Mouse (Mus musculus) kidney, postnatal 36 days (tissue): ENCODE data around the gene Gtsf1l.
"Not testable (repeated sequence)": the region's sequence is repeated elsewhere in the genome, so short reads cannot be mapped to it uniquely, and the experiment has no call there.

Experiments
- DNase-seq, 2 experiments: peaks; one replicate each; pipeline ENCODE4 v3.0.0; 2021 to 2022; ENCODE audit warnings: mixed read lengths in 2 of 2

Gtsf1l gene

DNA sequence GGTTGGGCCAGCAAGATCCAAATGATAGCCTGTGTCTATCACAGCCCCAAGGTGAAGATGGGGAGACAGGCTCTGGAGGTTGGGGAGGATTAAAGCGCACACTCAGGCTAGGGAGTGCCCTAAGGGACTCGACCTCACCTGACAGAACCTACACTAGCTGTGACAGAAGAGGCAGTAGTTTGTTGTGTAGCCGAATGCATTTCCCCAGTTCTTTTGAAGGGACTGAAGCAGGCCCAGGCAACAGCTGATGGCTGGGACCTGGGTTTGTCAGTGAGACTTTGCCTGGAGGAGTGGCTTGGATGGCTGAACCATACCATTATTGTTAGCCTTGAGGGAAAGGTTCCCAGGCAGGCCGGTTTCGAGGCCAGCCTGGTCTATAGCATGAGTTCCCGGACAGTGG lies 2.6 kb downstream of the Gtsf1l start:
- DNase-seq = no peak

DNA sequence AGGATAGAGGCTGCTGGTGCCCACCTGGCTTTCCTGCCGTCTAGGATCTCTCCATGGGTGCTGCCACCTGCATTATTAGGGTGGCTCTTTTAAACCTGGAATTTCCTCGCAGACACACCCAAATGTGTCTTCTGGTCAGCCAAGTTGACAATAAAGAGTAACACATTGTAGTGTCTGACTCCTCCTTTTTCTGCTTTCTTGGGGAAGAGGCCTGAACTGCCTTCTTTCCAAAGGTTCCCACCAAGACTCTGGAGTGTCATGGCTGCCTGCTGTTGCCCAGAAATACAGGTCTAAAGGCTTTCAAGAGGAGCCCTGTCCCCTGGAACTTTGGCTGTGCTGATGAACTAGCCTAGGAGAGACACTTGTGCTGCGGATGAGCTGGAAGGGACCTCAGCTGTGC lies 3.1 kb downstream of the Gtsf1l start:
- no peak for DNase-seq

DNA sequence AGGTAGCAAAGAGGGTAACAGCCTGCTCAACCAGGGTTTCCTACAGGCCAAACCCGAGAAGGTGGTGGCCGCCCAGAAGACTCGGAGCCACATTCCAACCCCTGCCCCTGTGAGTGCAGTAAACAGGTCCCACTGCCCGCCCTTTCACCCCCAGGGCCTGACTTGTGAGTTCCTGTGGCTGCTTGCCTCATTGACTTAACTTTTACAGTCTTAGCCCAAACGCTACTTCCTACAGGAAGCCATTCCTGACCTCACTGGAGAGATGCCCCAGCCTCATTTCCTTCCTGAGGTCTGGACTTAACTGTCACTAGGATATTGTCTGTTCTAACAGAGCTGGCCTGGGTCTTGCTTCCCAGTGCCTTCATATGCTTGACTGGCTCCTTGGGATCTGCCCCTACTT lies 5.1 kb downstream of the Gtsf1l start:
- peak; percentile 58 to 61 for DNase-seq

DNA sequence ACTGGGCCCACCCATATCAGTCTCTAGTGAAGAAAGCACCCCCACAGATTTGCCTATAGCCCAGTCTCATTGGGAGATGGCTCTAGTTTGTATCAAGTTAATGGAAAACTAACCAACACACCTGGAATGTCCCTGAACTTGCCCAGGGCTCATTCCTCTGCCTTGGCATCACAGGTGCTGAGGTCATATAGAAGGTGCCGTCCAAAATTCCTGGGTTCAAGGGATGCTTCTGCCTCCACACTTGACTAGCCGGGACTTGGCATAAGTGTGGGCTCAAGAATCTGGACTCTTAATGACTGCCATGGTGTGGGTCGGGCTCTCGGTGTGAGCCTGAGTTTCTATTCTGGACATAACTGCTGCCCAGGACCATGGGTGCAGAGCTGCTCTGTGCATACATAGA lies 8.6 kb downstream of the Gtsf1l start:
- peak; percentile 29 to 38 for DNase-seq

DNA sequence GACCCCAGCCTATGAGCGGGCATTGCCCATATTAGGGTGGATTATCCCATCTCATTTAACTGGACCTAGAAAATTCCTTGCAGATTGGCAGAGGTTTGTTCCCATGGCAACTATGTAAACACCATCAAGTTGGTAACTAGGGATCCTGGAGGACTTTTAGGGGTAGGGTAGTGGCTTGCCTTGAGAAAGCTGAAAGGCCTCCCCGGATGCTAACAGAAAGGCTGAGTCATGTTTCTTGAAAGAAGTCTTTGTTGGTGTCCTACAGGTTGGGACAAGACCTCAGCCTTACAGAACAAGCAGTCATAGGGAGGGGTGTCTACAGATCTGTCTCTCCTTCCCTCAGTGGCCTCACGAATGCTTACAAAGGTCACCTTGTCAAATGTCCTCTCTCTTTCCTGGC lies 12.4 kb downstream of the Gtsf1l start:
- DNase-seq = no peak

DNA sequence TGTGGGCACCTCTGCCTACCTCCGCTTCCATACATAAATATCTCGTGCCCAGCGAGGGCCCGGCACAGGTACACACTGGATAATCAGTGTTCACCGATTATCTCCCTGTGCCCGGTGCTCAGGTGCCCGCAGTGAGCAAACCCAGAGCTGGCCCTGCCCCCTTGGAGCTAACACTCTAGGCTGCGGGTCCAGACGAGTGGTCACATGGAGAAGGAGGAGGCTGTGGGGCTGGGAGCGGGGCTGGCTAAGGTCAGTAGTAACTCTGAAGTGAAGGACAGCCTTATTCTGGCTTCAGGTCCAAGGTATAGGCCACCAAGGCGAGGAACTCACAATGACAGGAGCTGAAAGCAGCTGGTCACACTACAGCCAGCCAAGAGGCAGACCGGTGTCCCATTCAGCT lies 12.8 kb downstream of the Gtsf1l start:
- no peak for DNase-seq

DNA sequence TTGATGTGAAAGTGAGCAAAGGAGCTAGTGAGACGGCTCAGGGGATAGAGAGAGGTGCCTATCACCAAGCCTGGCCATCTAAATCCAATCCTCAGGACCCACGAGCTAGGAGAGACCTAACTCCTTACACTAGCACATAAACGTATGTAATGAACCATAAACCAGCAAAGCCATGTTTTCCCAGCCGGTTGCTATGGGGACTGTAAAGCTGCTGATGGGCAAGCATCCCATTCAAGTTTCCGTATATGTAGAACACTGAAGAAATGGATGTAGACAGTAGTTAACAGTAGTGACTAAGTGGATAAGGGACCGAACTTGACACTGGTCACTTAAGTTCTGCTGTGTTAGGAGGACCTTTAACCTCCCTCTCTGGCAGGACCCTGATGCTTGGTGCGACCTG lies 13.6 kb downstream of the Gtsf1l start:
- no peak for DNase-seq

DNA sequence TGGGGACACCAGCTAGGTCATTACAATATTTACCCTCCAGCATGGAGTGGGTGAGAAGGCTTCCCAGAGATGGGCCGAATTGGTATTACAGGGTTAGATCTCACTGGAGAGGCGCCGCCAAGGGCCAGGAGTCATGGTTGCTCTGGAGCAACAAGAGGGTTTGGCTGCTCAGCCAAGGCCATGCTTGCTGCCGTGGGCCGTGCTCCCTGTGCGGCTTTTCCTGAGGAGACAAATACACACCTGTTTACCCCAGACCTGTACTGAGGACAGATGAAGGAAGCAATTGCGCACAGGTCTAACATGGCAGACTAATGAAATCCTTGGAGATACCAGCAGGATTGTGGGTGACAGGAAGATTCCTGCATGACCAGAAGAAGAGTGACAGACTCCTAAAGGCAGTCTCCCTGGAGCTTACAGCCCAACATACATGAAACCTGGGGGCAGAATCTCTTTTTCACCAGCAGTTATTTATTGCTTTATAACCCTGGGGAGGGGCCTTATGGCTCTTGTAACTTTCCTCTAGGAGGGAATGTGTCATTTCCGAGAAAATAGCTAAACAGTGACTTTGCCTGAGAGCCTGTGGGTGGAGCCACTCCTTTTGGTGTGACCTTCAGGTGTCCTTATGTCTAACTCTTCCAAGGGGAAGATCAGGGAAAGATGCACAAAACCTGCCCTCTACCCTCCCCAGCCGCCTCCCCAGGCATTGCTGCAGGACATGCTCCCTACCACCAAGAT lies 14.5 kb downstream of the Gtsf1l start:
- DNase-seq = peak in 1 of 2 experiments; percentile 19

DNA sequence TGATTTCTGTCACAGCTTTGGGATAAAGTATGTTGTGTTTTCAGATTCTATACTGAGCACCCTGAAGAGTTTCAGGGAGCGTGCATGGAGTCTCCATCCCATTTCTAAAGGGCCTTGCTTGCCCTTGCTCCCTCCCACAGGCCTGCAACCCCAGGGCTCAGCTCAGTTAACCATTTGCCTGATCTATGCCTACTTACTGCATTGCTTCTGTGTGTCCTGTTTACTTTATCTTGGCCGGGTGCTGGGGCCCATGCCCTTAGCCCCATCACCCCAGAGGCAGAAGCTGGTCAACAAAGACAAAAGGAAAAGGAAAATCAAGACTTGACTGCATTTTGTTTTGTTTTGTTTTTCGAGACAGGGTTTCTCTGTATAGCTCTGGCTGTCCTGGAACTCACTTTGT lies 16.1 kb downstream of the Gtsf1l start:
- peak in 1 of 2 experiments; percentile 16 for DNase-seq

DNA sequence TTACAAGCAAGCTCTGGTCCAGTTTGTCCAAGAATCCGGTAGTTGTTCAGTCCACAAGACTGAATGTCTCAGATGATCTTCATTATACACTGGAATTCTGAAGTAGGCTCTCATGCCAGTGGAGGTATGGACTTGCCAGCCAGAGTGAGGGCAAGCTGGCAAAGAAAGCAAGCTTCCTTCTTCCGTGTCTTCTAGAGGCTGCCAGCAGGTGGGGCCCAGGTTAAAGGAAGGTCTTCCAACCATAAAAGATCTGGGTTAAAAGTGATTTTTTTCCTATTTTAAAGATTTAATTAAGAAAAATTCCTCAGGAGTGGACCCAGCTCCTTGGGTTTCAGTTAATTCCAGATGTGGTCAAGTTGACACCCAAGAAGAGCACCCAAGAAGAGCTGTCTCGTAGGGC lies 17.4 kb downstream of the Gtsf1l start:
- peak in 1 of 2 experiments; percentile 16 for DNase-seq

DNA sequence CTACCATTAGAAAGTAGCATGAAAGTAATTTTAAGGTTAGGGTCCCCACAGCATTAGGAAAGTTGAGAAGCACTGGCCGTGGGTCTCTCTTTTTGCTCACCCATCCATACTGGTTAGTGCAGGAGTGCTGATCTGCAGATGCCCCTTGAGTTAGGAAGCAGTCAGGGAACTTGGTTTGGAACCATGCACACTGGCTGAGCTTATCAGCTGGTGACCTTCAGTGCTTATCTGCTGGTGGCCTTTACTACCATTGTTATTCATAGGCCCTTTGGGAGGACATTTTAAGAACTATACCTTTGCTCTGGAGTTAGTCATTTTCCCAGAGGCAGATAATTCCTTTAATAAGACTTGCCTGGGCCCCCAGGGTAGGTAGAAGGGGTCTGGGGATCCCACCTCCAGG lies 20.4 kb downstream of the Gtsf1l start:
- DNase-seq = no peak

DNA sequence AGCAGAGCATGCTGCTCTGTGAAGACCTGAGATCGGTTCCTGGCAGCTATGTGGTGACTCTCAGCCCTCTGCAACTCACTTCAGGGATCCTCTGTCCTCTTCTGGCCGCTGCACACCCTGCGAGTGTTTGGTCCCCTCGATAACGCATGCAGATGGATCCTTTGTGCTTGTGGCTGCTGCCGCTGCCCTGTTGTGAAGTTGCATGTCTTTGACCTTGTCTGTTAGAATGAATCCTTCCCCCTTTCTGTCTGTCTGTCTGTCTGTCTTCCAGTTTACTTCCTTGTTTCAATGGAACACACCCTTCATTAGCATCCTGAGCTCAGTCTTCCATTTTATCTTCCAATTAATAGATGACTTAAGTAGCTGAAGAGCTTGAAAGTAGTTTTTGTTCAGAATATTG lies 21.3 kb downstream of the Gtsf1l start:
- no peak for DNase-seq

DNA sequence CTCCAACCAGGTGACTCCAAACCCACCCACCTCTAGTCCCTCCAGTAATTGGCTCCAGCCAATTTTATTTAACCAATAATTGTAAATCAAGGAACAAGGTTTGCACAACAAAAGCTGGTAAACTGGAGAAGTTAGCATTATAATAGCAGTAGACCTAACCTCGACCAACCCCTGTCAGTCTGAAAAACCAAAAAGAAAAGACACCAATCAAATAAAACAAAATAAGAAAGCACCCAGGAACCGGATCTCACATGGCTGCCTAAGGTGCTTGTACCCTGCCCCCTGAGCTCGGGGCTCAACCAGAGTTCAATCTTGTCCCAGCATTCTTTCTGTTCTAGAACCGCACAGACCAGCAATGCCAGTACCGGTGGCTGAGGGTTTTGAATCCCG lies 25.5 kb downstream of the Gtsf1l start:
- no peak for DNase-seq

DNA sequence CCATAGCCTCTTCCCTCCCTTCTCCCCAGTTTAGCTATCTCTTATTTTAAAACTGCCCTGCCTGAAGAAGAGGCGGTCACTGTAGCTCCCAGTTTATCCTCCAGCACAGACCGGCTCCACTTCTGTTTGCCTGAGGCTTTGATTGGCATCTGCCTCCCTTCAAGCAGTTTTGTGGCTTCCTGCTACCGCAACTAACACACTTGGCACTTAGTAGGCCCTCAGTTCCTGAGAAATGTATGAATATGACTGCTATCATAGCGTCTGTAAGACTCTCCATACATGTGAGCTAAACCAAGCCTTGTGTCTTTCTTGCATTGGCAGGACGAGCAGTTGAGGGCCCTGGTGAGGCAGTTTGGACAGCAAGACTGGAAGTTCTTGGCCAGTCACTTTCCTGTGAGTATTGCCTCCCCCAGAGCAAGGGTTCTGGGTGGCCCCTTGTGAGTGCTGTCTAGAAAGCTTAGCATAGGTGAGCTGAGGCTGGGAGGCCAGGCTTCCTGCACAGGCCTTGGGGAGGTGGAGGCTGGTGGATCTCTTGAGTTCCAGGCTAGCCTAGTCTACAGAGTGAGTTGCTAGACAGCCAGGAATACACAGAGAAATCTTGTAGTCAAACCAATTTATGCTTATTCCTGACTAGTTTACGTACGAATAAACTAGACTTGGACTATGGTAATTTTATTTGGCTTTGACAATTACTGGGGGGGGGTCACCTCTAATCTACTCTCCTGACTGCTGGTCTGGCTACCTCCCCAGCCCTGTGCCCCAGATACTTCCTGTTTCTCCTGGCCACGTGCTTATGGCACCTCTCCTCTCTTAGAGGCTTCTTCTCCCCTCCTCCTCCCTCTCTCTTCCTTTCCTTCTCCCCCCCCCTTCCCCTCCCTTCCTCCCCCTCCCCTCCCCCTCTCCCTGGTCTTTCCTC lies 26.2 kb downstream of the Gtsf1l start:
- DNase-seq = no peak

DNA sequence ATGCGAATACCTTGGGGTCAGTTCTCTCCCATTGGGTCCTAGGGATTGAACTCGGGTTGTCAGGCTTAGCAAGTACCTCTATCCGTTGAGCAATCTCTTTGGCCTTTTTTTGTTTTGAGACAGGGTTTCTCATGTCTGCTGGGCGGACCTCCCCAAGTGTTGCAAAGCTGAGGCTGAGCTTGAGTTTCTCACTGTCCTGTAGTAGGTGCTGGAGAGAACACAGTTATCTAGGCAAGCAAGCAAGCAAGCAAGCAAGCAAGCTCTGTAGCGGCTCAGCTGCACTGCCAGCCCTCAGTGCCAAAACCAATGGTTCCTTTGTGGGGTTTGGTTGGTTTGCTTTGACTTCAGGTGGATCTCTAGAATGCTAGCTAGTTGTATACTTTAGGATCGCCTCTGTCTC lies 27.0 kb downstream of the Gtsf1l start:
- DNase-seq = no peak

DNA sequence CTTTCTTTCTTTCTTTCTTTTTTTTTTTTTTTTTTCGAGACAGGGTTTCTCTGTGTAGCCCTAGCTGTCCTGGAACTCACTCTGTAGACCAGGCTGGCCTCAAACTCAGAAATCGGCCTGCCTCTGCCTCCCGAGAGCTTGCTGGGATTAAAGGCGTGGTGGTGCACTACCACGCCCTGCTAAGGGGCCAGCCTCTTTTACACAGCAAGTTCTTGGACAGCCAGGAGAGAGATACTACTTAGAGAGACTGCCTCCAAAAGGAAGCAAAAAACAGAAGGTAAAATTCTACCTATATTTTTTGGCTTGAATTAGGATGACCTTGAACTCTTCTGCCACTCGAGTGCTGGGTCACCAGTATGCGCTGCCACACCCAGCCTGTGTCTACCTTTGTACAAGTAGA lies 28.7 kb downstream of the Gtsf1l start:
- DNase-seq = not testable (repeated sequence)

DNA sequence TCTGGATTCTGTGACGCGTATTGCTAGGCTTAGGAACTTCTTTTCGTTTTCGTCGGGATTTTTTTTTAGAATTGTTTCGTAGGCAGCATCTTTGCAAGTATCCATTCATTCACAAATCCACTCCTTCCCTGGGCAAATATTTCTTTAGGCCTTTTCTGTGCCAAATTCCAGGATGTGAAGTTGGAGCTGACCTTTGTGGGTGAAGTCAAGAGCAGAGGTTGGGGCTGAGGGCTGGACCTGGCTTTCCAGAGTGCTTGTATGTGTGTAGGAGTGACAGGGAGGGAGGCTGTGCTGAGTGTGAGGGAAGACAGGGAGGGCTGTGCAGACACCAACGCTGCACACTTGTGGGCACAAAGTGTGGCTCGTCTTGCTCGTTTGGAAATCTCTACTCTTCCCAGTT lies 31.1 kb downstream of the Gtsf1l start:
- no peak for DNase-seq

DNA sequence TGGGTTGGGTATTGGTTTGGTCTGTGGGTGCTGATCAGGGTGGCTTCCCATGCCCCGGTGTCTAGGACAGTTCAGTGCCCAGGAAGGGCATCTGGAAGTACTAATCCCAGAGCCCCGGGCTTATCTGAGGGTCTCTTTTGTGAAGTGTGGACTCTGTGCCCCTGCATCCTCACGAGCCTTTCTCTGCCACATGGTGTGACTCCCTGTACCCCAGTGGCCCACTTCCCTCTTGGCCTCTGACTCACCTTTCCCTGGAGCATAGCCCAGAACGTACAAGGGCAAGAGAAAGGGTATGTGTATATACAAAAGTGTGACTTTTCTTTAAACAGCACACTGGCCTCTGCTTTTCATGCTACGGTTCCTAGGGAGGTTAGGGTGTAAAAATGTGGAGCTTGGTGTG lies 31.9 kb downstream of the Gtsf1l start:
- DNase-seq = no peak

DNA sequence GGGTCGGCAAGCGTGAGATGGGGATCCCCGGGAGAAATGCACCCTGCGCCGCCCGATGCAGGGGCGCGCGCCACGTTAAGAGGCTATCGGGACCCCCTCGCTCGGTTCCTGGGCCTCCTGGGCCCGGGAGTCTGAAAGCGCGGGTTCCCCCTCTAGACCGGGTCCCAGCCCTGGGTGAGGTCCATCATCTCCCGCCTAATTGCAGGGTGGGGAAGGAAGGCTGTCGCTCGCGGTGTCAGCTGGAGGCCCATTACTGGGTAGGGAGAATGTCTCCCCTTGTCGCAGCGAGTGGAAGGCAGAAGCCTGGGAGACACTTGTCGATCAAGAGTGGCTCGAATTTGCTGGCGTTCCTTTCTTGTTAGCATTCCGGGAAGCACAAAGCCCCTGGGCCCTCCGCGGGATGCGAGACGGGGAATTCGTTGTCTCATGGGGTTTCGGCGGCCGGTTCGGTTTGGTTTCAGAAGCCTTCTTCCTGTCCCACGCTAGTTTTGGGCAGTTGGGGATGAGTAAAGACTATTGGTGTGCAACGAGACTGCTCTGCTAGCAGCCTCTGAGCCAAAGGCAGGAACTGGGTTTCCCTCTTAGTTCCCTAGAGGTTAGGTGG lies 32.7 kb downstream of the Gtsf1l start:
- DNase-seq = no peak

DNA sequence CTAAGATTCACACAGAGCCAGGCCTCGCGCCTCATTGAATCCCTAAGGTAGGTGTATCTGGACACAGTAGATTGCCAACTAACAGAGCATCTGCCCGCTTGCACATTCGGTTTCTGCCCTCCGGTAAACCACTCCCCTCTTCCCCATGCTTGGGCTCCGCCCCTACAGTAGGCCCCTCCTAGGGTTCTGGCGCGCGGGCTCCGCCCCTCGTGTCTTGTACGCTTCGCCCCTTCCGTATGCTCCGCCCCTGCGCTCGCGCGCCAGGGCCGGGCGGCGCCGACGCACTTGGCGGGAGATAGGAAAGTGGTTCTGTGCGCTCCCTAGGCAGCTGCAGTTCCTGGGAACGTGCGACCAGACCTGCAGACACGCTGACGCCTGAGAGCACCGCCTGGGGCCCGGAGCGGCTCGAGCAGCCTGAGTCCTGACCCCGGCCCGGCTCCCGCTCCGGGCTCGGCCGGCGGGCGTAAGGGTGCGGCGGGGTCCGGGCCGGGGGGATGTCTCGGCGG lies 33.3 kb downstream of the Gtsf1l start, which contains the start of gene Mybl2:
Mybl2 (plus strand) TSS at position 353 of the 506 bp plus-strand sequence.
- peak; percentile 93 to 95 for DNase-seq

DNA sequence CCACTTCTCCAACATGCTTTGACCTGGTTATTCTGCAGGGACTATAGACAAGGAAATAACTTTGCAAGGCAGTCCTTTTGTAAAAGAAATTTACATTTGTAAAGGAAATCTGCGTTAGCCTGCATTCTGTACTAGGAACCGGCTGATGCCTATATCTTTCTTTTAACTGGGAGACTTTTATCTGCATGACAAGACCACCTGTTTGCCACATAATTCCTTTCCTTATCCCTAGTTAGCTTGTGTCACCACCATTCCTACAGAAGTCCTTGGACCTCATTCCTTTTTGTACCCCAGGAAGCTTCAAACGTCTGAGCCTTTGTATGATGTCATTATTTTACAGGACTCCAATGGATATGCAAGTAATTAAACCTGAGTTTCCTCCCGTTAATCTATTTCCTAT lies 34.8 kb downstream of the Gtsf1l start:
- DNase-seq = no peak

DNA sequence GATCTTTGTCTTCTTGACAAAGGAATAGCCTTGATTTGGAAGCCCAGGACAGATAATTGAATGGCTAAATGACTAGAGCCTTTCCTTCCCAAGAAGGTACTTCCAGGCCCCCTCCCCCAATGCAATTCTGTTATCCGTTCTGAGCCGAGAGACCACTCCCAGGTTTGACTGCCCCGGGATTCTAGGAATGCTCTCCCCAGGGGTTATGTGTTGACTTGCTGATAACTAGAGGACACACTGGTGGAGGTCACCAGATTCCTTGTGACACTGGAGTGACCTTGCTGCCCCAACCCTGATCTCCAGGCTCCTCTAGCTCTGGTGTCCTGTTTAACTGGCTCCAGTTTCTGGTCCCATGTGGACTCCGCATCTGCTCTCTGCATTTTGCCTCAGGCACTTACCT lies 35.6 kb downstream of the Gtsf1l start:
- DNase-seq = no peak

DNA sequence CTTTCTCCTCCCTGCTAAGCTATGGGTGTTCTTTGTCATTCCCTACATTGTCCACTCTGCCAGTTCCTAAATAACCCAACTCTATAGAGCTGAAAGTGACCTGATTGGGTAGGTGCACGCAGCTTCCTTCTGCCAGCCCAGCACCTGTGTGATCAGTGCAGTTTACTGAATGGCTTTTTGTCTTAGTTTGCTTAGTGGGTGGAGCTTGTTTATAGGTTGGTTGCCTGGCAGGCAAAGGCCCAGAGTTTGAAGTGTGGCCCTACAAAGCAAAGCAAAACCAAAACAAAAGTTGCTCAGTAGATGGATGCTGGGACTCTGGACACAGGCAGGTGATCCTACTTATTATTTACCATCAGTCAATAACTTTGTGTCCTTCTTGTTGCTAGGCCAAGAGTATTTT lies 36.0 kb downstream of the Gtsf1l start:
- DNase-seq = no peak

DNA sequence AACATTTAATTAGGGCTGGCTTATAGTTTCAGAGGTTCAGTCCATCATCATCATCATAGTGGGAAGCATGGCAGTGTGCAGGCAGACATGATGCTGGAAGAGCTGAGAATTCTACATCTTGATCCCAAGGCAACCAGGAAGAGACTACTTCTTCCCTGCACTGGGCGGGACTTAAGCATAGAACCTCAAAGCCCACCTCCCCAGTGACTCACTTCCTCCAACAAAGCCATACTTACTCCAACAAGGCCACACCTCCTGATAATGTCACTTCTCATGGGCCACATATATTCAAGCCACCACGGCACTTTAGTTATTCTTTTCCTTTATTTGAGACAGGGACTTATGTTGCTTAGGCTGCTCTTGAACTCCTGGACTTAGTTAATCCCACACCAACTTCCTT lies 38.5 kb downstream of the Gtsf1l start:
- DNase-seq = no peak
